Mouse (Mus musculus) CH12.LX (cell line): ENCODE measurements around the gene Gbx1. TPM values are rescaled to one million over a fixed set of nuclear protein-coding genes. Genes with fewer than 3 reads are reported as not detected.

Experiments
- DNase-seq: peaks from one replicate; pipeline ENCODE4 v3.0.0-alpha.2; 2013; ENCODE audit errors: extremely low read depth
- H3K27ac ChIP-seq: 2 replicates; pipeline ENCODE4 v1.5.1; 2012; ENCODE audit warnings: low read depth, mild to moderate bottlenecking, control low read depth, moderate library complexity; ENCODE audit not compliant: insufficient read depth
- H3K27me3 ChIP-seq: replicated peaks from 2 replicates; pipeline ENCODE3; 2012; ENCODE audit warnings: inconsistent platforms
- H3K36me3 ChIP-seq, 2 experiments: replicated peaks in 1 of 2; 2 replicates each; pipeline versions ENCODE3 to v1.6.1; 2012; ENCODE audit warnings: inconsistent platforms in 1 of 2, low read length in 1 of 2, mild to moderate bottlenecking in 1 of 2, mixed read lengths in 1 of 2, moderate library complexity in 1 of 2; ENCODE audit not compliant: control insufficient read depth in 1 of 2, insufficient read depth in 1 of 2
- H3K4me1 ChIP-seq, 2 experiments: 2 replicates each; pipeline ENCODE4 v1.6.1; 2012; ENCODE audit warnings: inconsistent platforms in 1 of 2, moderate library complexity in 1 of 2; ENCODE audit not compliant: insufficient read depth in 2 of 2, control insufficient read depth in 1 of 2
- H3K4me2 ChIP-seq: 2 replicates; pipeline ENCODE4 v1.6.1; 2012; ENCODE audit warnings: low read depth, mild to moderate bottlenecking, control low read depth; ENCODE audit not compliant: poor library complexity, insufficient read depth, severe bottlenecking
- H3K4me3 ChIP-seq, 3 experiments: fragments of 150-350 bp in 1 of 3; sonication (generic) in 1 of 3; replicated peaks in 1 of 3; 2 replicates each; pipeline versions ENCODE3 to v1.5.1; 2011 to 2012; ENCODE audit warnings: low read depth in 2 of 3, low read length in 2 of 3, mild to moderate bottlenecking in 2 of 3, moderate library complexity in 2 of 3, control low read depth in 1 of 3, improper control_type of control experiment in 1 of 3, inconsistent platforms in 1 of 3, mixed read lengths in 1 of 3; ENCODE audit not compliant: poor library complexity in 1 of 3
- H3K79me2 ChIP-seq: replicated peaks from 2 replicates; pipeline ENCODE4 v1.6.1; 2012; ENCODE audit warnings: mild to moderate bottlenecking, moderate library complexity; ENCODE audit not compliant: control insufficient read depth, poor library complexity, insufficient read depth, severe bottlenecking; ENCODE audit errors: extremely low read depth
- H3K9ac ChIP-seq: 2 replicates; pipeline ENCODE4 v1.6.1; 2012; ENCODE audit warnings: low read depth, mild to moderate bottlenecking, control low read depth, moderate library complexity; ENCODE audit not compliant: insufficient read depth
- H3K9me3 ChIP-seq: replicated peaks from 2 replicates; pipeline ENCODE3; 2012; ENCODE audit warnings: low read length, inconsistent platforms, mixed read lengths
- E2F4 ChIP-seq: IDR thresholded peaks from 2 replicates; pipeline ENCODE4 v1.6.1; 2011; ENCODE audit warnings: low read depth, low read length, improper control_type of control experiment; ENCODE audit not compliant: insufficient replicate concordance
- ETS1 ChIP-seq: conservative IDR thresholded peaks from 2 replicates; pipeline ENCODE4 v1.6.1; 2012; ENCODE audit warnings: low read depth, mild to moderate bottlenecking, inconsistent platforms, low read length, improper control_type of control experiment, moderate library complexity
- HCFC1 ChIP-seq: IDR thresholded peaks from 2 replicates; pipeline ENCODE4 v1.6.1; 2012; ENCODE audit warnings: low read depth, mild to moderate bottlenecking, inconsistent platforms, low read length, improper control_type of control experiment
- JUN ChIP-seq: IDR thresholded peaks from 2 replicates; pipeline ENCODE4 v1.6.1; 2011; ENCODE audit warnings: low read depth, mild to moderate bottlenecking, low read length, improper control_type of control experiment, moderate library complexity; ENCODE audit not compliant: insufficient read depth
- KAT2A ChIP-seq: IDR thresholded peaks from 2 replicates; pipeline ENCODE4 v1.6.1; 2012; ENCODE audit warnings: low read length, improper control_type of control experiment, inconsistent platforms; ENCODE audit not compliant: insufficient replicate concordance
- MEF2A ChIP-seq: IDR thresholded peaks from 2 replicates; pipeline ENCODE4 v1.6.1; 2014; ENCODE audit warnings: low read depth, mild to moderate bottlenecking, inconsistent platforms, low read length, improper control_type of control experiment, borderline replicate concordance
- UBTF ChIP-seq: IDR thresholded peaks from 2 replicates; pipeline ENCODE4 v1.6.1; 2012; ENCODE audit warnings: low read depth, mild to moderate bottlenecking, inconsistent platforms, low read length, improper control_type of control experiment, moderate library complexity
- USF1 ChIP-seq: IDR thresholded peaks from 2 replicates; pipeline ENCODE4 v1.6.1; 2014; ENCODE audit warnings: low read depth, mild to moderate bottlenecking, inconsistent platforms, low read length, improper control_type of control experiment
- ZC3H11A ChIP-seq: IDR thresholded peaks from 2 replicates; pipeline ENCODE4 v1.6.1; 2012; ENCODE audit warnings: low read depth, mild to moderate bottlenecking, inconsistent platforms, low read length, improper control_type of control experiment
- dilution Hi-C: fragments of 300-500 bp; cut with MboI; formaldehyde crosslinking; loops from 2 replicates; pipeline ENCODE4 v1.14.3; 2020; ENCODE audit warnings: low sequenced_read_pairs; ENCODE audit not compliant: extremely low pct_unique_long_range_greater_than_20kb, extremely low pct_ligation_motif_present
- in situ Hi-C: fragments of 300-500 bp; cut with MboI; formaldehyde crosslinking; loops from 3 replicates; pipeline ENCODE4 v1.14.3; 2019; ENCODE audit warnings: low sequenced_read_pairs, low pct_ligation_motif_present, low pct_unique_long_range_greater_than_20kb, mixed read lengths
- polyA plus RNA-seq: library from polyadenylated mRNA; unstranded; fragments of >175 nt; gene quantifications from 2 replicates; pipeline ENCODE4 v1.2.1, GENCODE M21; 2012; ENCODE audit warnings: low read depth; ENCODE audit not compliant: insufficient read length
- total RNA-seq, 2 experiments: library from RNA; depleted of rRNA; stranded (reverse); fragments of 300-350 nt in 1 of 2; fragments of >200 nt in 1 of 2; gene quantifications; 2 replicates each; pipeline ENCODE4 v1.2.3; 2012 to 2014

The Gbx1 gene
- total and polyA plus RNA-seq, 3 experiments = 0.08 to 0.13 TPM; not detected in 1

GRCm38 (mm10) chr5:24492546-24493285 is 34.3 kb downstream of the Gbx1 start:
- peaks cover 55 to 100% of the 10 kb centered on the region in 2 experiments for H3K36me3 ChIP-seq
- no peak for DNase-seq
- no peak overlapping the region for H3K27ac ChIP-seq
- TF ChIP-seq JUN (no peak), MEF2A (no peak), KAT2A (no peak), HCFC1 (no peak)
- no peak overlapping the region for H3K4me3 ChIP-seq
- no peaks in the 10 kb centered on the region for H3K4me1 ChIP-seq
- H3K9me3 ChIP-seq = no peaks in the 10 kb centered on the region
- no peaks in the 10 kb centered on the region for H3K27me3 ChIP-seq
- dilution Hi-C loops (no loop called here), in situ Hi-C loops (no loop called here)
- no peak overlapping the region for H3K4me2 ChIP-seq
- H3K9ac ChIP-seq = no peak overlapping the region
- no peaks in the 10 kb centered on the region for H3K79me2 ChIP-seq

- Histone ChIP-seq H3K9me3 (no peaks in the 10 kb centered on the region), H3K4me1 (no peaks in the 10 kb centered on the region), H3K9ac (no peak overlapping the region), H3K4me2 (no peak overlapping the region), H3K27ac (no peak overlapping the region)
- dilution Hi-C loops = no loop called here
- in situ Hi-C loops = no loop called here
- TF ChIP-seq E2F4 (no peak), USF1 (no peak), ZC3H11A (no peak)
- TF ChIP-seq, all 38 proteins: peak for 0
- Histone ChIP-seq H3K27me3 (no peaks in the 10 kb centered on the region), H3K79me2 (no peaks in the 10 kb centered on the region), H3K36me3 (peaks cover 61 to 98% of the 10 kb centered on the region in 2 experiments), H3K4me3 (no peak overlapping the region)
- DNase-seq = no peak
Measured at GRCm38 (mm10) chr5:24490413-24490920, 36.5 kb downstream of the Gbx1 start.

GRCm38 (mm10) chr5:24486738-24487137 is 40.3 kb downstream of the Gbx1 start:
- dilution Hi-C loops = no loop called here
- Histone ChIP-seq H3K9me3 (no peaks in the 10 kb centered on the region), H3K9ac (no peak overlapping the region), H3K4me2 (no peak overlapping the region), H3K4me3 (no peak overlapping the region), H3K4me1 (no peaks in the 10 kb centered on the region), H3K27ac (no peak overlapping the region), H3K36me3 (peaks cover 52 to 97% of the 10 kb centered on the region in 2 experiments), H3K27me3 (no peaks in the 10 kb centered on the region), H3K79me2 (no peaks in the 10 kb centered on the region)
- no peak for DNase-seq
- in situ Hi-C loops = no loop called here
- TF ChIP-seq ETS1 = no peak
- no peak for TF ChIP-seq UBTF
